Mouse (Mus musculus): ENCODE measurements around the gene Ostm1.

DNA sequence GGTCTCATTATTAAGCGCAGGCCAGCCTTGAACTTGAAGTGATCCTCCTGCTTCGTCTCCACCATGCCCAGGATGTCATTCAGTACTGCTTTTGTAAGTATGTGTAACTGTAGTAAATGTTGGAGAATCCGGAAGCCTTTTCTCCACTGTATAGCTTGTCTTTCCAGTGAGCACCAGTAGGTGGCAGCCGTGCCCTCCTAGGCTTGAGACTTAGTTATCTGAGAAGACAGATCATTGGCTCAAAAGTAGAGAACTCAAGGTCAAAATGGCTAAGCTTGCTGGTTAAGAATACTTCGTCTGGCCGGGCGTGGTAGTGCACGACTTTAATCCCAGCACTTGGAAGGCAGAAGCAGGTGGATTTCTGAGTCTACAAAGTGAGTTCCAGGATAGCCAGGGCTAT lies 113.4 kb downstream of the Ostm1 start:
- peak; percentile 47 for TF ChIP-seq CTCF (IDR thresholded peaks at IDR 0.05; ENCODE audit: control insufficient read depth, insufficient read depth, insufficient read length)
- no peak for TF ChIP-seq MAX (IDR thresholded peaks at IDR 0.05)
- no peak for TF ChIP-seq MYOG (IDR thresholded peaks at IDR 0.05; ENCODE audit: control insufficient read depth, extremely low read depth, insufficient read length)
